Mouse (Mus musculus) intestine, postnatal 0 days (tissue): ENCODE results near the gene Ppp1r2. TPM values are rescaled to one million over a fixed set of nuclear protein-coding genes. Genes with fewer than 3 reads are reported as not detected.

Experiments used
- ATAC-seq: fragments of 200-750 bp; cut with Nextera tagmentation; 2 replicates; pipeline ENCODE4 v1.8.0; 2017; ENCODE audit warnings: mild to moderate bottlenecking, moderate TSS enrichment, moderate library complexity
- H3K27ac ChIP-seq: fragments of 300-500 bp; sonication (generic); 2 replicates; pipeline ENCODE4 v1.5.1; 2014; ENCODE audit warnings: mild to moderate bottlenecking, low read depth, low read length, moderate library complexity
- H3K27me3 ChIP-seq: fragments of 300-500 bp; sonication (generic); replicated peaks from 2 replicates; pipeline ENCODE4 v1.6.1; 2014; ENCODE audit warnings: low read length, mixed read lengths; ENCODE audit not compliant: control insufficient read depth, insufficient read depth
- H3K36me3 ChIP-seq: fragments of 300-500 bp; sonication (generic); 2 replicates; pipeline ENCODE4 v1.6.1; 2014; ENCODE audit warnings: mild to moderate bottlenecking, moderate library complexity; ENCODE audit not compliant: control insufficient read depth, insufficient read depth
- H3K4me1 ChIP-seq: fragments of 300-500 bp; sonication (generic); replicated peaks from 2 replicates; pipeline ENCODE4 v1.6.1; 2014; ENCODE audit warnings: antibody characterized with exemption, low read length, mixed read lengths; ENCODE audit not compliant: control insufficient read depth, insufficient read depth
- H3K4me2 ChIP-seq: fragments of 300-500 bp; sonication (generic); replicated peaks from 2 replicates; pipeline ENCODE4 v1.6.1; 2014; ENCODE audit warnings: low read depth, mild to moderate bottlenecking, moderate library complexity
- H3K4me3 ChIP-seq: fragments of 300-500 bp; sonication (generic); 2 replicates; pipeline ENCODE4 v1.5.1; 2014; ENCODE audit warnings: low read depth, low read length
- H3K9ac ChIP-seq: fragments of 300-500 bp; sonication (generic); 2 replicates; pipeline ENCODE4 v1.6.1; 2014; ENCODE audit warnings: mild to moderate bottlenecking, low read depth, low read length
- H3K9me3 ChIP-seq: fragments of 300-500 bp; sonication (generic); 2 replicates; pipeline ENCODE4 v1.6.1; 2016; ENCODE audit warnings: mixed run types; ENCODE audit not compliant: control insufficient read depth
- CTCF ChIP-seq: sonication (generic); IDR thresholded peaks from 2 replicates; pipeline ENCODE4 v1.5.1; 2016; ENCODE audit warnings: low read depth, mild to moderate bottlenecking, control low read depth, antibody characterized with exemption, moderate library complexity
- WGBS: fragments of 180-500 bp; shearing (Covaris S2); extraction: QIAGEN DNeasy Blood & Tissue Kit; methylation state at CpG from one replicate; pipeline ENCODE4 v1.1.7; 2014; 5-methylcytosine and 5-hydroxymethylcytosine counted together
- polyA plus RNA-seq: library from polyadenylated mRNA; unstranded; fragments of >200 nt; fragmentation: Nextera tagmentation; extraction: Ambion mirVana; gene quantifications from 2 replicates; pipeline ENCODE4 v1.2.1, GENCODE M21; 2015

Ppp1r2 gene
- polyA plus RNA-seq, 1 experiment from 2014 or later, result 80.4 TPM

DNA sequence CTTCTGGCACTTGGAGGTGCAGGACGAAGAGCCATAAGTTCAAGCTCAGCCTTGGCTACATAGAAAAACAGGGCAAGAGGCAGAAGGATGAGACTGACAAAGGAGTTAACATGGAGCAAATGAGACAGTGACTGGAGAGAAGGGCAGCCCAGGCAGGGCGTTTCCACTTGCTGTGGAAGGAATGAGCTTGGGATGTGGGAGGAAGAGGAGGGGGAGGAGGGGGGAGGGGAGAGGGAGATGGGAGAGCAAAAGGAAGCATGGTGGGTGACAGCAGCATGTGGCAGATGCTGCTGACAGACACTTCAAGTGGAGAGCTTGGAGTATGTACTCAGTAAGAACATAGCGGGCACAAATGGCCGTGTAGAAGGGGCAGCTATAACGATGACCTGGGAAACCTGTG, 36.8 kb downstream of the Ppp1r2 start:
- TF ChIP-seq CTCF, result no peak
- Histone ChIP-seq H3K4me2 (no peak overlapping the region), H3K9ac (no peak overlapping the region), H3K4me1 (no peaks in the 10 kb centered on the region; the same call in 1 of the 2 replicates), H3K9me3 (no peaks in the 10 kb centered on the region), H3K4me3 (no peak overlapping the region), H3K27ac (no peak overlapping the region), H3K27me3 (no peaks in the 10 kb centered on the region), H3K36me3 (no peaks in the 10 kb centered on the region)
- ATAC-seq, result no peak
- WGBS, result 81% methylated on average over 5 of the region's 5 CpGs

DNA sequence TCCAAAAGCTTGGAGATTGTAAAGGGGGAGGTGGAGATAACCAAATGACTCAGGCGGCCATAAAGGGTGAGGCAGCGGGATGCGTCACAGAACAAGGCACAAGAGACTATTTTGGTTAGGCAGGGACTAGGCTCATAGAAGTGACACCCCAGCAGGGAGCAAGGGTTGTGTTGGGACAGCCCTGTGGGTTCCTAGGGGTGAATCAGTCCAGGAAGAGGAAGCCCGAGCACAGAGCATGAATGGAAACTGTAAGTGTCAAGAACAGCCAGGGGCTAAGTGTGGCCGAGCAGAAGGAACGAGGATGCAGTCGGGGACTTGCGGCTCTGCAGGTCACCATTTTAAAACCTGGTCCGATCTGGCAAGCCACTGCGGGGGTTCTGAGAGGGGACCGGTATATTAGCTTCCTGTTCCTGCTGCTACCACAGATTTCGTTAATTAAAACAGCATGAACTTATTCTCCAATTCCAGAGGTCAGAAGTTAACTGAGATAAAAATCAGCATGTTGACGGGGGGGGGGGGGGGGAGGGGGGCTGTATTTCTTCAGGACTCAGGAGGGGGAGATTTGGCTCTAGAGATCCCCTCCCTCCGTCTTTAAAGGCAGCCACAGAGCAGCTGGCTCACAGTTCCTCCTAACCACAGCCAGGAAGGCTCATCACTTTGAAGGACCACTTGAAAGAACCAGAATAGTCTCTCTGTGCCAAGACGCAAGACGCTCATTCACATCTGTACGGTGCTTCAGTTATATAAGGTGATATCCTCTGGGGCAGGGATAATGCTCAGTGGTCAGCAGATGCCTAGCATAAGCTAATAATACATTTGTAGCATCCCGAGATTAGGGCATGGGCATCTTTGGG, 39.4 kb downstream of the Ppp1r2 start:
- Histone ChIP-seq H3K4me2 (peak overlapping the region; percentile 48), H3K9ac (no peak overlapping the region), H3K4me1 (no peaks in the 10 kb centered on the region; the same call in 1 of the 2 replicates), H3K4me3 (no peak overlapping the region), H3K9me3 (no peaks in the 10 kb centered on the region), H3K36me3 (no peaks in the 10 kb centered on the region), H3K27ac (no peak overlapping the region), H3K27me3 (no peaks in the 10 kb centered on the region)
- no peak for TF ChIP-seq CTCF
- WGBS, result 31% methylated on average over 18 of the region's 18 CpGs
- ATAC-seq, result 0 out of 2 replicates have a peak, but pooled peaks have one; percentile 37

DNA sequence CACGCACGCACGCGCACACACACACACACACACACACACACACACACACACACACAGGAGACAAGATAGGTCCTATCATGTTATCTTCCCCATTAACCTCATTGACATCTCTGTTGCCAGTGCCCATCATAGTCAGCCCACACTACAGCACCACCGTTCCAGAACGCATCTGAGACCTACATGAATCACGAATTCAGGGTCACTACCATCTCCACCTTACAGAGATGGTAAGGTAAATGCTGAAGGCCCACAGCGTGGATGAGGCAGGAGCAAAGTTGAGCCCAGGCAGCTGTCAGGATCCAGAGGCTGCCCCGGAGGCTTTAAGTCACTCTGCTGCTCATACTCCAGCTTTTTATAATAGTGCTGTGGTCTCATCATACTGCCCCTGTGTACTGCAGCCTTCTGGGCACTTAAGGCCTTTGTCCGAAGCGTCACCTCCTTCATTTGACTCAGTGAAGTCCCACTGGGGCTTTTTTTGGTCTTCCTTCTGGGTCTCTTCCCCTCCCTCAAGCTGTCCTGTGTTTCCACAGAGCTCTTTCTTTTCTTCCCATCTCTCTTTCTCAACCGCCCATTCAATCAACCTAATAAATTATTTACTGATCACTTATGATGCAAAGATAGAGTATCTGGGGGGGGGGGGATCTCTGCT, 40.1 kb downstream of the Ppp1r2 start:
- Histone ChIP-seq H3K27ac (no peak overlapping the region), H3K27me3 (no peaks in the 10 kb centered on the region), H3K4me3 (no peak overlapping the region), H3K4me1 (no peaks in the 10 kb centered on the region; the same call in 1 of the 2 replicates), H3K4me2 (no peak overlapping the region), H3K9ac (no peak overlapping the region), H3K36me3 (no peaks in the 10 kb centered on the region), H3K9me3 (no peaks in the 10 kb centered on the region)
- 87% methylated on average over 12 of the region's 12 CpGs for WGBS
- no peak for TF ChIP-seq CTCF
- no peak for ATAC-seq

DNA sequence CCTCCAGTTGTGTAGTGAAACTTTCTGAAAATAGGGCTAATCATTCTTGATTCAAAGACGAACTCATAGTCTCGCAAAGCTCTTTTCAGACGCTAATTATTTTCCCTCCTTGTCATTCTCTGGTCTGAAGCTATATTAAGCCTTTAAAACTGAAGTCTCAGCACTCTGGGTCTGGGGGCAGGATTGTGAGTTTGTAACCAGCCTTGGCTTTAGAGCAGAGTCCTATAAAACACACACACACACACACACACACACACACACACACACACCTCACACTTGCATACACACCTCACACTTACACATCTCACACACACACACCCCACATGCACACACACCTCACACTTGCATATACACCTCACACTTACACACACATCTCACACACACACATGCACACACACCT, 40.7 kb downstream of the Ppp1r2 start:
- Histone ChIP-seq H3K4me3 (no peak overlapping the region), H3K9ac (no peak overlapping the region), H3K9me3 (no peaks in the 10 kb centered on the region), H3K27me3 (no peaks in the 10 kb centered on the region), H3K27ac (no peak overlapping the region), H3K4me1 (no peaks in the 10 kb centered on the region; the same call in 1 of the 2 replicates), H3K4me2 (peak overlapping the region; percentile 57; the same call in 1 of the 2 replicates), H3K36me3 (no peaks in the 10 kb centered on the region)
- WGBS, result 58% methylated on average over 3 of the region's 3 CpGs
- no peak for TF ChIP-seq CTCF
- no peak for ATAC-seq

DNA sequence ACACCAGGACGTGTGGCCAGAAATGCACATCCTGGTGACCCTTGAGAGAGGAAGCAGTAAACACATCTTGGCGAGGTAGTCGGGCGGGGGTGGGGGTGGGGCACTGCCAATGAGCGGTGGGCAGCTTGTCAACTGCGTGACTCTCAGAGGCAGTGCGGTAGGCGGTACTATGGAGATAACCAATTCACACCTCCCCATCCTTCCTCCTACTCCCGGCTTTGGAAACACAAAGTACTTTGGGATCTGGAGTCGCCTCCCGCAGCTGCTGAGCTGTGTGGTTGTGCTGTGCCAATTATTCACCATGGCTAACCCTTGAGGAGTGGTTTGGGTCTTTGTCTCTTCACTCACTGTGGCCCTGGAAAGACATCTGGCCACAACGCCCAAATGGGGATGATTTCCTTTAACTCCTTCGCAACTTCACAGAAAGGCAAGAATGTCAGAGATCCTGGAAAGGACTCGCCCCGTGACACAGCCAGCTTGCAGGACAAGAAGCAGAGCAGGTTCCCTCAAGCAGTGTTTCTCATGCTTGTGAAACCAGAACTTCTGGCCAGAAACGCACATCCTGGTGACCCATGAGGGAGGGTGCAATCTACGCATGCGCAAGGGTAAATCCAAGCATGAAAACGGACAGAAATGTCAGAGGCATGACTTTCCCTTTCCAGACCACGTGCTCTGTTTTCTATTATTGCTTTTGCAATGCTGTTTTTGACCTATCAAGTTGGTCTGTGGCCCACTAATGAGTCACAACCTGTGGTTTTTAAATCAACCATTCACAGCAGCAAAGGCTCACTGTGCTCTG, 41.3 kb downstream of the Ppp1r2 start:
- H3K36me3 ChIP-seq, result no peaks in the 10 kb centered on the region
- H3K4me2 ChIP-seq, result peak overlapping the region; percentile 57
- H3K27me3 ChIP-seq, result no peaks in the 10 kb centered on the region
- no peak overlapping the region for H3K27ac ChIP-seq
- no peaks in the 10 kb centered on the region; the same call in 1 of the 2 replicates for H3K4me1 ChIP-seq
- H3K9me3 ChIP-seq, result no peaks in the 10 kb centered on the region
- no peak for TF ChIP-seq CTCF
- H3K4me3 ChIP-seq, result no peak overlapping the region; the same call in 1 of the 2 replicates
- 14% methylated on average over 20 of the region's 20 CpGs for WGBS
- no peak overlapping the region for H3K9ac ChIP-seq
- ATAC-seq, result peak; percentile 23; the same call in 1 of the 2 replicates

DNA sequence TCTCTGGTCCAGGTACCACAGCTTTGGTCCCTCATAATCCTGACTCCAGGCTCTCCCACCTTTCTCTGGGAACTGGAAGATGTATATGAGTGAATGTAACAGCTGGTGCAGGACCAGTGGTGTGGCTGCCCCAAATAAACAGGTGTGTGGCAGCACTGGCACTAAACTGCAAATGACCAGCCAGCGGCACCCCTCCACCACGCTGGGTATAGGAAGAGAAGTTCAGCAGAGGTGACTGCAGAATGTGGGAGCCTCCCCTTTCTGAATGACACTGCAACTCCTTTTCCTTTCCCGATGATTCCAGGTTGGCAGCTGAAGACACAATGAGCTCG, 41.9 kb downstream of the Ppp1r2 start:
- no peak overlapping the region for H3K9ac ChIP-seq
- ATAC-seq, result no peak
- peak overlapping the region; percentile 57 for H3K4me2 ChIP-seq
- 22% methylated on average over 4 of the region's 4 CpGs for WGBS
- no peaks in the 10 kb centered on the region for H3K9me3 ChIP-seq
- H3K4me1 ChIP-seq, result no peaks in the 10 kb centered on the region; the same call in 1 of the 2 replicates
- H3K36me3 ChIP-seq, result no peaks in the 10 kb centered on the region
- H3K27ac ChIP-seq, result no peak overlapping the region
- TF ChIP-seq CTCF, result no peak
- no peaks in the 10 kb centered on the region for H3K27me3 ChIP-seq
- H3K4me3 ChIP-seq, result no peak overlapping the region
